Mouse (Mus musculus): Measurements from ENCODE around the gene Plekhg2. TPM values are rescaled to one million over a fixed set of nuclear protein-coding genes. Genes with fewer than 3 reads are reported as not detected.
A peak's percentile ranks its signal among the peaks of the same experiment; 100 is the strongest.

Gene Plekhg2
- total RNA-seq, 2 experiments from 2014 or later = 15.1 to 15.8 TPM

DNA sequence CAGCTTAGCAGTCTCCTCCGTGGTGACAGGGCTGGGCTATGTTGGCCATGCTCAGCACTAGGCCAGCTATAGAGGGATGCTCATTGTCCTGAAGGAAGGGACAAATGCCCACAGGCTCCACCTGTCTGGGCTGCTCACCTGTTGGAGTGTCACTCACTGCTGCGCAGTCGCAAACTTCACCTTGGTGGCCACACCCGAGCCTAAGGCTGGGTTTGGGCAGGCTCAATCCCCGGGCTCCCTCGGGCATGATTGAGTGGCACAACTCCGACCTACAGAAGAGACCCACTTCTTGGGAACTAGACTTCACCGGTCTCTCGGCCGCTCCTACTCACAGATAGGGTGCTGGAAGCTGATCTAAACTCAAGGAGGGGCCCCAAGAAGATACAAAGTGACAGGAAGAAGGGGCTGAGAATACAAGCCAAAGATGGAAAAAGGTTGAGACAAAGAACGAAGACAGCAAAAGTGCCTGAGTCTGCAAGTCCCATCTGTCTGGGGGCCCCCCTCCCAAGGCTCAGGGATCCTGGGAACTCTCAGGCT is 1.4 kb downstream of the Plekhg2 start:
- intact Hi-C loops (cut with DNase I) = loop anchor here (2.0 to 10.0 kb wide), 3 partner anchors 20 to 1036 kb away; partner anchors contain the start of genes Ltbp4 and Rps16

GRCm38 (mm10) chr7:28370051-28370450 is 2.3 kb downstream of the Plekhg2 start:
- intact Hi-C loops (cut with DNase I) = loop anchor here (2.0 to 10.0 kb wide), 3 partner anchors 19 to 1035 kb away; partner anchors contain the start of genes Ltbp4 and Rps16
- no peak for DNase-seq

More for the DNA sequence above, 1.4 kb downstream of the Plekhg2 start:
- DNase-seq = no peak

DNA sequence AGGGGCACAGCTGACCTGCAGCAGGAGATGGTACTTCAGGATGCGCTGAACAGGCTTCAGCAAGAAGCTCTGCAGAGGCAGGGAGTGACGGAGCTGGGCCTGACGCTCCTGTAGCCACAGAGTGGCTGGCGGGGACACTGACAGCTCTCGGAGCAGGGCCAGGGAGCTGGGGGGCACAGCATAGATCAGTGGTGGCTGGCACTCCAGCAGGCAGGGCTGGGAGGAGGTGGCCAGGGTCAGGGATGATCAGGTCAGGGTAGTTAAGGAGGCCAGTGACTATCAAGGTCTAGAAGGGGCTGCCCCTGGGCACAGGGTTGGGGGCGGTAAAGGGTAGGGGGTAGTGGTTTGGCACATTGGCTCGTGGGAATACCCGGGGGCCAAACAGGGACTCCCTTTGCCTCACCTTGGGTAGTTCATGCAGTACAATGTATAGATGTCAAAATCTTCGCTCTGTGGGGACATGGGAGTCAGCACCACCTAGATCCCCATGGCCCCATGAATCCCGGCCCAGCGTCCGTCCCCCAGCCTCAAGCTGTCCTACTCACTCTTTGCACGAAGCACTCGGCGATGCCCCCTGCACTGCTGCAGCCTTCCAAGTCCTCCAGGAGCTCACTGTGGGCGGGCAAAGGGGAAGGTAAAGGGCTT is 4.0 kb downstream of the Plekhg2 start:
- intact Hi-C loops (cut with DNase I) = no loop called here
- DNase-seq = no peak

- intact Hi-C loops (cut with DNase I) = no loop called here
- no peak for DNase-seq
Observed at GRCm38 (mm10) chr7:28367663-28368275, 4.6 kb downstream of the Plekhg2 start.

GRCm38 (mm10) chr7:28362441-28363060 is 9.8 kb downstream of the Plekhg2 start:
- DNase-seq = no peak
- intact Hi-C loops (cut with DNase I) = no loop called here

DNA sequence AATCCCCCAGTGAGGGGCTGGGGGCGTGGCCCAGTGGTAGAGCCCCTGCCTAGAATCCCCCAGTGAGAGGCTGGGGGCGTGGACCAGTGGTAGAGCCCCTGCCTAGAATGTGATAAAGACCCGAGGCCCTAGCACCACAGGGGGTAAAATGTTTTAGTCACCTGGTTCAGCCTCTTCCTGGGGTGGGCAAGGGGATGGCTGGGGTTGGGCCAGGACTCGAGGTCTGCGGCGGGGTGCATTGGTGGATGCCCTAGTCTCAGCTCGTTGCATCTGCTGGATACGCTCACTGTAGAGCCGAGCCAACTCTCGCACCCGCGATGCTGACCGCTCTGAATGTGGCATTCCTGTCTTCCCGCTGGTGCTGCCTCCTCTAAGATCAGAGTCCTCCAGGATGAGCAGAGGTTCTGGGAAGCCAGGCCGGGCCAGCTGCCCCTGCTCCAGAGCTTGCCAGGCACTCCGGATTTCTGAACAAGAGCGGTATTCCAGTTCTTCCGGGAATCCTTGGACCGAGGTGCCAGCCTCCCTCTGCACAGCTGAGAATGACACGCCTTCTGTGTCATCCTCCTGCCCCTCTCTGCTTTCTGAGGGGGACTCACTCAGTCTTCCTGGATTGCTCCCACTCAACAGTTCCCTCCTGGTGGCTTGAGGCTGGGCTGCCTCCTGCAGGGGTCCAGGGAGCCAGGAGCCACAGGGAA is 10.6 kb downstream of the Plekhg2 start:
- intact Hi-C loops (cut with DNase I) = no loop called here
- no peak for DNase-seq

GRCm38 (mm10) chr7:28360291-28360690 is 12.1 kb downstream of the Plekhg2 start:
- DNase-seq = no peak
- intact Hi-C loops (cut with DNase I) = no loop called here

GRCm38 (mm10) chr7:28359854-28360253 is 12.5 kb downstream of the Plekhg2 start:
- intact Hi-C loops (cut with DNase I) = no loop called here
- no peak for DNase-seq

GRCm38 (mm10) chr7:28358431-28358830 is 14.0 kb downstream of the Plekhg2 start:
- intact Hi-C loops (cut with DNase I) = no loop called here
- DNase-seq = no peak

DNA sequence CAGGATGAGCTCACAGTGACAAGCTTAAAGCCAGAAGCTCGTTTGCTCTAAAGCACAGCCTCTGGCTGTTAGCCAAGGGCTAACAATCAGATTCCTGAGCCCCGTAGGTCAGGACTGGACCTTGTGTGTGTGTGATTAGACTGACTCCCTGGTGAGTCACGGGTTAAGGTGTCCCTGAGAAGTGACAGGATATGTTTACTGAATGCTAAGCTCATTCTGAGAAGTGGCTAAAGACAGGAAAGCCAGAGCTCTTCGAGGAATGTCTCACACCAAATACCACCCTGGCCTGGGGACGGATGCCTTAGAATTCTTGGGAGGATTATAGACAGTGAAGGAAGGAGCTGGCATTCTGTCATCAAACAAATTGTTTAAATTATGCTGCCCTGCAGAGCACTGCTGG is 14.4 kb downstream of the Plekhg2 start:
- DNase-seq = no peak
- intact Hi-C loops (cut with DNase I) = no loop called here

DNA sequence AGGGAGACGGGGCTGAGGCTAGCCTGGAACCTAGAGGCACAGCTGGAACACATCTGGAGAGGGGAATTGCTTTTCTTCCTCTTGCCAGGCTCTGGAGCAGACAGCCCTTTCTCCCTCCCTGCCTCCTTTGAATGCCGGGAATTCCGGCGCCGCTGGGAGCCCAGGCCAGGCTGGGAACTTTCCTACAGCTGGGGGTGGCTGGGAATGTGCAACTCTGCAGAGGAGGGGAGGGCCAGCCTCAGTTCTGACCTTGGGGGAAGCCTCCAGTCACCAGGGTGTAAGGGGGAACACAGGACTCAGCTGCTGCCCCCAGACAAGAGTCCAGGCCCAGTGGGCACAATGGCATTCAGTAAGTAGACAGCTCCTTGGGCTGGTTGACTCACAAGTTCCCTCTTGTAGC is 15.4 kb downstream of the Plekhg2 start:
- DNase-seq = peak; percentile 55 to 61
- intact Hi-C loops (cut with DNase I) = no loop called here

GRCm38 (mm10) chr7:28355221-28355620 is 17.2 kb downstream of the Plekhg2 start:
- intact Hi-C loops (cut with DNase I) = no loop called here
- no peak for DNase-seq

DNA sequence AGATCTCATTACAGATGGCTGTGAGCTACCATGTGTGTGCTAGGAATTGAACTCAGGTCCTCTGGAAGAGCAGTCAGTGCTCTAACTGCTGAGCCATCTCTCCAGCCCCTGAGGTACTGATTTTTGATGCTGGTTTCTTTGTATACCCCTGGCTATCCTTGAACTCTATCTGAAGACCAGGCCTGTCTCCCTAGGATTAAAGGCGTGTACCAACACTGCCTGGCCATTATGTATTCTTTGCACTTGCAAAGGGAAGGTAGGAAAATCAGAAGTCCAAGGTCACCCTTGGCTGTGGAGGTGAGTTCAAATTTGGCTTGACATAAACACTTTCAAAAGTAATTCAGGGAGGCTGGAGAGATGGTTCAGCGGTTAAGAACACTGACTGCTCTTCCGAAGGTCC is 17.8 kb downstream of the Plekhg2 start:
- DNase-seq = no peak
- intact Hi-C loops (cut with DNase I) = no loop called here

GRCm38 (mm10) chr7:28354113-28354581 is 18.3 kb downstream of the Plekhg2 start:
- intact Hi-C loops (cut with DNase I) = no loop called here

GRCm38 (mm10) chr7:28353267-28353666 is 19.1 kb downstream of the Plekhg2 start:
- intact Hi-C loops (cut with DNase I) = no loop called here
- DNase-seq = no peak

More at GRCm38 (mm10) chr7:28354113-28354581, 18.3 kb downstream of the Plekhg2 start:
- DNase-seq = no peak

- intact Hi-C loops (cut with DNase I) = loop anchor here (2.0 kb wide), 1 partner anchor 19 kb away; no protein-coding TSS in a partner anchor
- DNase-seq = no peak
Observed at GRCm38 (mm10) chr7:28351676-28352191, 20.7 kb downstream of the Plekhg2 start.

GRCm38 (mm10) chr7:28350155-28350883 is 22.1 kb downstream of the Plekhg2 start, which contains the start of gene Rps16:
TSS of gene Rps16 (plus strand) at chr7:28350652.
- DNase-seq = peak; percentile 99
- intact Hi-C loops (cut with DNase I) = loop anchor here (2.0 kb wide), 1 partner anchor 20 kb away; no protein-coding TSS in a partner anchor

DNA sequence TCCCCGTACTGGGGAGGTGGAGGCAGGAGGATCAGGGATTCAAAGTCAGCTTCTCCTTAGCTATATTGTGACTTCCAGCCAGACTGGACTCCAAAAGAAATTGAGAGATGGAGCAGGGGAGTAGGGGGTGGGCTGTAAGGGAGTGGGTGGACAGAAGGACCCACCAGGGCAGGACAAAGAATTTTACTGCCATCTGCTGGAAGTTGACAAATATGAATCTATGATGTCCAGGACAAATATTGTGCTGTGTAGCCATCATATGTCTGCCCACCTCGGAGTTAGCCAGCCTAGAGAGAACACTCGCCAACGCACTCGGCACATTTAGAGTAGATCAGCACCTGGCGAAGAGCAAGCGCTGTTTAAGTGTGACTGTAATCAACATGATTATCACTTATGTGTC is 23.8 kb downstream of the Plekhg2 start:
- intact Hi-C loops (cut with DNase I) = no loop called here
- DNase-seq = no peak

- DNase-seq = no peak
- intact Hi-C loops (cut with DNase I) = no loop called here
Observed at GRCm38 (mm10) chr7:28347746-28348145, 24.7 kb downstream of the Plekhg2 start.

DNA sequence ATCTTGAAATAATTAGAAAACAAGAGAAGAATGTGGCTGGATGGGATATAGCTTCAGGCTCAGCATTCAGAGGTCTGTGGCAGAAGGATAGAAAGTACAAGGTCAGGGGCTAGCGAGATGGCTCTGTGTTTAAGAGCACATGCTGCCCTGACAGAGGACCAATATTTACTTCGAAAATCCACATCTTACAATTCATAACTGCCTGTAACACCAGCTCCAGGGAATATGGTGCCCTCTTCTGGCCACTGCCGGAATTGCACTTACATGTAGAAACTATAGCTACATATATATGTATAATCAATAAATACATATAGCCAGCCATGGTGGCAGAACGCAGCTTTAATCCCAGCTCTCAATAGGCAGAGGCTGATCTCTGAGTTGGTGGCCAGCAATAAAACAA is 27.8 kb downstream of the Plekhg2 start:
- intact Hi-C loops (cut with DNase I) = no loop called here
- DNase-seq = peak; percentile 64 to 79

All from heart, postnatal 36 days (tissue).